Mouse (Mus musculus): Measurements from ENCODE around the gene Aox4.

Aox4 gene

GRCm38 (mm10) chr1:58303726-58304125 lies 93.5 kb downstream of the Aox4 start:
- no peak for DNase-seq

GRCm38 (mm10) chr1:58304296-58304695 lies 94.1 kb downstream of the Aox4 start:
- no peak for DNase-seq

GRCm38 (mm10) chr1:58307181-58307580 lies 97.0 kb downstream of the Aox4 start:
- DNase-seq, result no peak

GRCm38 (mm10) chr1:58308594-58308993 lies 98.4 kb downstream of the Aox4 start:
- DNase-seq, result no peak

- no peak for DNase-seq
These were observed 99.7 kb downstream of the Aox4 start for GRCm38 (mm10) chr1:58309853-58310252.

GRCm38 (mm10) chr1:58311221-58311864 lies 101.1 kb downstream of the Aox4 start:
- no peak for DNase-seq

GRCm38 (mm10) chr1:58313173-58313572 lies 103.0 kb downstream of the Aox4 start:
- DNase-seq, result no peak

GRCm38 (mm10) chr1:58315532-58315931 lies 105.3 kb downstream of the Aox4 start:
- no peak for DNase-seq

Data from cerebellum, adult 18-20 months (tissue).